Mouse (Mus musculus): Measurements from ENCODE around the gene Gm21680.
"Not testable (repeated sequence)": the region's sequence is repeated elsewhere in the genome, so short reads cannot be mapped to it uniquely, and the experiment has no call there.

The Gm21680 gene

GRCm38 (mm10) chr5:25972563-25972962, at the start of gene Gm21680:
Gene Gm21680, minus strand, starts transcription at chr5:25972663.
- DNase-seq (ENCODE audit: low read depth), result not testable (repeated sequence)

GRCm38 (mm10) chr5:26007697-26008096, 35.2 kb upstream of the Gm21680 start:
- not testable (repeated sequence) for DNase-seq (ENCODE audit: low read depth)

- DNase-seq (ENCODE audit: low read depth), result not testable (repeated sequence)
Measured at GRCm38 (mm10) chr5:26006937-26007695, 34.7 kb upstream of the Gm21680 start.

- DNase-seq (ENCODE audit: low read depth), result not testable (repeated sequence)
Measured at GRCm38 (mm10) chr5:26004698-26005097, 32.2 kb upstream of the Gm21680 start, which contains the start of gene Gm1979. Gene Gm1979, minus strand, starts transcription at chr5:26004798.

- DNase-seq (ENCODE audit: low read depth), result not testable (repeated sequence)
Measured at GRCm38 (mm10) chr5:25988550-25988949, 16.1 kb upstream of the Gm21680 start, which contains the start of gene Gm21698. Gene Gm21698, minus strand, starts transcription at chr5:25988650.

- not testable (repeated sequence) for DNase-seq (ENCODE audit: low read depth)
Measured at GRCm38 (mm10) chr5:25957050-25957449, 15.4 kb downstream of the Gm21680 start.

- DNase-seq (ENCODE audit: low read depth), result not testable (repeated sequence)
Measured at GRCm38 (mm10) chr5:25956611-25957010, 15.9 kb downstream of the Gm21680 start.

GRCm38 (mm10) chr5:25954317-25954716, 18.1 kb downstream of the Gm21680 start, which contains the start of gene Gm21671:
Gene Gm21671, minus strand, starts transcription at chr5:25954417.
- not testable (repeated sequence) for DNase-seq (ENCODE audit: low read depth)

- not testable (repeated sequence) for DNase-seq (ENCODE audit: low read depth)
Measured at GRCm38 (mm10) chr5:25945391-25945790, 27.1 kb downstream of the Gm21680 start.

- not testable (repeated sequence) for DNase-seq (ENCODE audit: low read depth)
Measured at GRCm38 (mm10) chr5:25942281-25942680, 30.2 kb downstream of the Gm21680 start, which contains the start of gene Gm21663. Gene Gm21663, minus strand, starts transcription at chr5:25942381.
